Comparison of ENCODE assay signal across 9 mouse cellular contexts in genomic region chr3:37378412-37378811, GRCm38 (mm10). TPM values are rescaled to one million over a fixed set of nuclear protein-coding genes. Genes with fewer than 3 reads are reported as not detected.
DNase-seq lines count a peak whose midpoint lies in the region; ATAC-seq and TF ChIP-seq lines count a peak whose summit lies in the region.
"Had no signal": no experiment of that assay in that cellular context is flagged by ENCODE, and none has a peak within 500 bp of the region (broad histone marks: within the 10 kb centered on the region; RNA-seq: fewer than 3 reads in every experiment).

No protein-coding gene starts in this region.

- H3K9me3 ChIP-seq in kidney, postnatal 0 days (replicated peaks; ENCODE audit: low read length), result no peaks in the 10 kb centered on the region

- peak; percentile 74 for ATAC-seq in kidney, postnatal 0 days (replicated peaks; ENCODE audit: low FRiP score, low read depth)

- DNase-seq in adrenal gland, adult (ENCODE audit: inconsistent age in 2 of 2, low spot score in 1 of 2), result peak; percentile 81 to 83
- DNase-seq in adrenal gland, postnatal 4 days (ENCODE audit: low spot score in 2 of 2), result no peak
- peak; percentile 33 for DNase-seq in kidney, adult 11 months
- DNase-seq in kidney, adult 8-10 months, result no peak
- DNase-seq in kidney, postnatal 0 days (ENCODE audit: low spot score), result peak; percentile 80
- peak; percentile 69 for DNase-seq in lung, postnatal 36 days
- DNase-seq in urinary bladder, adult 18-20 months (ENCODE audit: low spot score in 2 of 2), result no peak
- DNase-seq in left cerebral cortex, adult 9 months (ENCODE audit: low spot score in 2 of 2), result no peak
- DNase-seq: cerebellum, postnatal 14 days had no signal

- WGBS in kidney, postnatal 0 days, result 41% methylated on average over 6 of the region's 6 CpGs

- H3K9ac ChIP-seq in kidney, postnatal 0 days (ENCODE audit: low read depth, low read length), result no peak overlapping the region

- peak overlapping the region; percentile 31; the same call in 1 of the 2 replicates for H3K27ac ChIP-seq in kidney, postnatal 0 days

- H3K4me1 ChIP-seq in kidney, postnatal 0 days (replicated peaks; ENCODE audit: insufficient read depth, low read length), result 0 out of 2 replicates have a peak, but pooled peaks cover 3% of the 10 kb centered on the region

- H3K36me3 ChIP-seq in kidney, postnatal 0 days (ENCODE audit: insufficient read depth, low read length), result no peaks in the 10 kb centered on the region

- no peak for TF ChIP-seq CTCF in kidney, postnatal 0 days (IDR thresholded peaks at IDR 0.05; ENCODE audit: low read depth)

- no peaks in the 10 kb centered on the region for H3K27me3 ChIP-seq in kidney, postnatal 0 days (ENCODE audit: insufficient read depth, low read length)

- no peak overlapping the region for H3K4me2 ChIP-seq in kidney, postnatal 0 days (ENCODE audit: low read length)

- H3K4me3 ChIP-seq in kidney, postnatal 0 days (replicated peaks; ENCODE audit: low read depth, low read length), result no peak overlapping the region

RNA-seq across cellular contexts. Expression of gene Fgf2, which starts 30.3 kb away (rescaled TPM):
- 1 to 10 TPM; 5.0 to 7.1 TPM for total RNA-seq in adrenal gland, postnatal 4 days (2021)
- polyA plus RNA-seq in kidney, postnatal 0 days (2015; fragmentation: Nextera tagmentation; extraction: Ambion mirVana), result 1.3 and 1.6 TPM in 2 replicates

RNA-seq across cellular contexts. Expression of gene Spata5, which starts 41.3 kb away (rescaled TPM):
- total RNA-seq in adrenal gland, postnatal 4 days (2021), result 10 to 100 TPM; 32.0 to 42.8 TPM
- 39.5 and 44.8 TPM in 2 replicates for polyA plus RNA-seq in kidney, postnatal 0 days (2015; fragmentation: Nextera tagmentation; extraction: Ambion mirVana)

RNA-seq across cellular contexts. Expression of gene Nudt6, which starts 41.6 kb away (rescaled TPM):
- total RNA-seq in adrenal gland, postnatal 4 days (2021), result 10 to 100 TPM; 17.5 to 18.3 TPM
- 13.3 and 18.2 TPM in 2 replicates for polyA plus RNA-seq in kidney, postnatal 0 days (2015; fragmentation: Nextera tagmentation; extraction: Ambion mirVana)

Comparison
In these comparisons a context has a peak if more than half of its experiments do, and no peak if none do; other contexts are left out.
1. DNase-seq: peak in adrenal gland, adult (2 of 2), kidney, adult 11 months (single experiment), kidney, postnatal 0 days (single experiment) and lung, postnatal 36 days (single experiment); none in adrenal gland, postnatal 4 days (0 of 2), kidney, adult 8-10 months (0 of 2), urinary bladder, adult 18-20 months (0 of 2) and left cerebral cortex, adult 9 months (0 of 2).